Mouse (Mus musculus): ENCODE measurements at regions not wholly inside any gene's neighbourhood (a gene's known extent, or its start where the extent isn't known, plus 50 kb on each side); places are given as distances from the start of the nearest gene placed in this dataset.

- Histone ChIP-seq H3K4me2 (replicated peaks) (no peak overlapping the region), H3K9me3 (no peaks in the 10 kb centered on the region), H3K9ac (replicated peaks) (no peak overlapping the region), H3K36me3 (no peaks in the 10 kb centered on the region), H3K27me3 (no peaks in the 10 kb centered on the region), H3K4me3 (no peak overlapping the region), H3K4me1 (no peaks in the 10 kb centered on the region), H3K27ac (replicated peaks) (no peak overlapping the region)
- no peak for ATAC-seq (replicated peaks)
- 95% methylated on average over 5 of the region's 5 CpGs for WGBS
Observed at GRCm38 (mm10) chr7:65802306-65802705, 59.2 kb upstream of the Pcsk6 start.

GRCm38 (mm10) chr7:65802806-65803205, 58.7 kb upstream of the Pcsk6 start:
- Histone ChIP-seq H3K27me3 (no peaks in the 10 kb centered on the region), H3K9ac (replicated peaks) (no peak overlapping the region), H3K36me3 (no peaks in the 10 kb centered on the region), H3K9me3 (no peaks in the 10 kb centered on the region), H3K4me1 (no peaks in the 10 kb centered on the region), H3K4me3 (no peak overlapping the region), H3K27ac (replicated peaks) (no peak overlapping the region), H3K4me2 (replicated peaks) (no peak overlapping the region)
- WGBS: 91% methylated on average over 8 of the region's 8 CpGs
- ATAC-seq (replicated peaks): no peak

- Histone ChIP-seq H3K27me3 (no peaks in the 10 kb centered on the region), H3K4me3 (no peak overlapping the region), H3K4me2 (replicated peaks) (no peak overlapping the region), H3K9me3 (no peaks in the 10 kb centered on the region), H3K4me1 (no peaks in the 10 kb centered on the region), H3K9ac (replicated peaks) (no peak overlapping the region), H3K36me3 (no peaks in the 10 kb centered on the region), H3K27ac (replicated peaks) (no peak overlapping the region)
- WGBS: 68% methylated on average over 11 of the region's 11 CpGs
- no peak for ATAC-seq (replicated peaks)
Observed at GRCm38 (mm10) chr7:65803422-65804303, 57.9 kb upstream of the Pcsk6 start.
